Mouse (Mus musculus) MEL (cell line): ENCODE measurements at regions not wholly inside any gene's neighbourhood (a gene's known extent, or its start where the extent isn't known, plus 50 kb on each side); places are given as distances from the start of the nearest gene placed in this dataset.

Experiments
- DNase-seq: peaks from one replicate; pipeline ENCODE4 v3.0.0; 2011; ENCODE audit warnings: low read depth, low spot score
- H3K27ac ChIP-seq: 2 replicates; pipeline ENCODE4 v1.5.1; 2012; ENCODE audit warnings: low read depth, mild to moderate bottlenecking, control low read depth, low read length, moderate library complexity; ENCODE audit not compliant: control insufficient read depth
- H3K27me3 ChIP-seq, 2 experiments: fragments of 150-350 bp in 1 of 2; sonication (generic) in 1 of 2; 2 replicates each; pipeline ENCODE4 v1.6.1; 2012; ENCODE audit warnings: low read length in 2 of 2, mild to moderate bottlenecking in 2 of 2, improper control_type of control experiment in 1 of 2, moderate library complexity in 1 of 2; ENCODE audit not compliant: insufficient read depth in 2 of 2, control insufficient read depth in 1 of 2
- H3K36me3 ChIP-seq, 2 experiments: 2 replicates each; pipeline ENCODE4 v1.6.1; 2012 to 2014; ENCODE audit warnings: low read length in 2 of 2, improper control_type of control experiment in 1 of 2, inconsistent platforms in 1 of 2, mild to moderate bottlenecking in 1 of 2; ENCODE audit not compliant: insufficient read depth in 2 of 2, control insufficient read depth in 1 of 2
- H3K4me1 ChIP-seq, 2 experiments: fragments of 150-350 bp in 1 of 2; sonication (generic) in 1 of 2; 2 replicates each; pipeline ENCODE4 v1.6.1; 2012; ENCODE audit warnings: low read length in 2 of 2, improper control_type of control experiment in 1 of 2, mild to moderate bottlenecking in 1 of 2; ENCODE audit not compliant: insufficient read depth in 2 of 2, control insufficient read depth in 1 of 2
- H3K4me3 ChIP-seq, 2 experiments: fragments of 150-350 bp in 1 of 2; sonication (generic) in 1 of 2; 2 replicates each; pipeline ENCODE4 v1.5.1; 2012; ENCODE audit warnings: low read depth in 2 of 2, low read length in 2 of 2, mild to moderate bottlenecking in 2 of 2, moderate library complexity in 2 of 2, control low read depth in 1 of 2, improper control_type of control experiment in 1 of 2; ENCODE audit not compliant: control insufficient read depth in 1 of 2, insufficient read depth in 1 of 2
- H3K79me2 ChIP-seq: 2 replicates; pipeline ENCODE4 v1.6.1; 2012; ENCODE audit warnings: mild to moderate bottlenecking, low read length, moderate library complexity; ENCODE audit not compliant: control insufficient read depth, poor library complexity, insufficient read depth
- H3K9ac ChIP-seq: 2 replicates; pipeline ENCODE4 v1.6.1; 2012; ENCODE audit warnings: low read depth, mild to moderate bottlenecking, control low read depth, low read length, moderate library complexity; ENCODE audit not compliant: control insufficient read depth, poor library complexity, severe bottlenecking
- H3K9me3 ChIP-seq: fragments of 150-350 bp; sonication (generic); replicated peaks from 2 replicates; pipeline ENCODE4 v1.6.1; 2012; ENCODE audit warnings: mild to moderate bottlenecking, low read length, improper control_type of control experiment, moderate library complexity; ENCODE audit not compliant: insufficient read depth
- CTCF ChIP-seq, 3 experiments: IDR thresholded peaks in 2 of 3; conservative IDR thresholded peaks in 1 of 3; 2 replicates each; pipeline ENCODE4 v1.5.1; 2011 to 2012; ENCODE audit warnings: low read length in 3 of 3, low read depth in 2 of 3, mild to moderate bottlenecking in 2 of 3, improper control_type of control experiment in 1 of 3, inconsistent platforms in 1 of 3, mixed read lengths in 1 of 3, moderate library complexity in 1 of 3; ENCODE audit not compliant: control insufficient read depth in 1 of 3, insufficient read depth in 1 of 3, poor library complexity in 1 of 3, severe bottlenecking in 1 of 3
- ETS1 ChIP-seq: IDR thresholded peaks from 2 replicates; pipeline ENCODE4 v1.6.1; 2012; ENCODE audit warnings: low read depth, mild to moderate bottlenecking, inconsistent platforms, low read length, improper control_type of control experiment, moderate library complexity
- GABPA ChIP-seq: IDR thresholded peaks from 2 replicates; pipeline ENCODE4 v1.6.1; 2012; ENCODE audit warnings: low read depth, mild to moderate bottlenecking, inconsistent platforms, low read length, improper control_type of control experiment, moderate library complexity
- GATA1 ChIP-seq: IDR thresholded peaks from 2 replicates; pipeline ENCODE4 v1.6.1; 2011; ENCODE audit warnings: low read depth, low read length, improper control_type of control experiment
- HCFC1 ChIP-seq: IDR thresholded peaks from 2 replicates; pipeline ENCODE4 v1.6.1; 2012; ENCODE audit warnings: low read depth, mild to moderate bottlenecking, inconsistent platforms, low read length, improper control_type of control experiment, moderate library complexity
- JUND ChIP-seq: IDR thresholded peaks from 2 replicates; pipeline ENCODE4 v1.6.1; 2011; ENCODE audit warnings: low read depth, mild to moderate bottlenecking, improper control_type of control experiment, low read length
- KAT2A ChIP-seq: conservative IDR thresholded peaks from 2 replicates; pipeline ENCODE4 v1.6.1; 2012; ENCODE audit warnings: low read depth, low read length, improper control_type of control experiment, inconsistent platforms
- MAX ChIP-seq: IDR thresholded peaks from 2 replicates; pipeline ENCODE4 v1.6.1; 2011; ENCODE audit warnings: low read length, improper control_type of control experiment
- MAZ ChIP-seq: IDR thresholded peaks from 2 replicates; pipeline ENCODE4 v1.6.1; 2012; ENCODE audit warnings: low read depth, mild to moderate bottlenecking, inconsistent platforms, low read length, improper control_type of control experiment
- MXI1 ChIP-seq: IDR thresholded peaks from 2 replicates; pipeline ENCODE4 v1.6.1; 2011; ENCODE audit warnings: mild to moderate bottlenecking, low read depth, low read length, improper control_type of control experiment
- MYB ChIP-seq: IDR thresholded peaks from 2 replicates; pipeline ENCODE4 v1.6.1; 2011; ENCODE audit warnings: mild to moderate bottlenecking, low read depth, low read length, improper control_type of control experiment
- NRF1 ChIP-seq: IDR thresholded peaks from 2 replicates; pipeline ENCODE4 v1.6.1; 2014; ENCODE audit warnings: low read depth, mild to moderate bottlenecking, inconsistent platforms, low read length, improper control_type of control experiment, moderate library complexity; ENCODE audit not compliant: poor library complexity, insufficient read depth, severe bottlenecking
- POLR2AphosphoS2 ChIP-seq: IDR thresholded peaks from 2 replicates; pipeline ENCODE4 v1.6.1; 2011; ENCODE audit warnings: low read length, improper control_type of control experiment
- POLR2AphosphoS5 ChIP-seq: IDR thresholded peaks from 2 replicates; pipeline ENCODE4 v1.6.1; 2012; ENCODE audit warnings: low read depth, borderline replicate concordance, mild to moderate bottlenecking, inconsistent platforms, low read length, moderate library complexity, mixed read lengths
- RAD21 ChIP-seq: IDR thresholded peaks from 2 replicates; pipeline ENCODE4 v1.6.1; 2011; ENCODE audit warnings: mild to moderate bottlenecking, low read depth, low read length, improper control_type of control experiment
- TAL1 ChIP-seq: IDR thresholded peaks from 2 replicates; pipeline ENCODE4 v1.6.1; 2012; ENCODE audit warnings: mild to moderate bottlenecking, inconsistent platforms, low read length, moderate library complexity, mixed read lengths
- UBTF ChIP-seq: IDR thresholded peaks from 2 replicates; pipeline ENCODE4 v1.6.1; 2012; ENCODE audit warnings: low read depth, mild to moderate bottlenecking, inconsistent platforms, low read length, improper control_type of control experiment, moderate library complexity, borderline replicate concordance; ENCODE audit not compliant: insufficient read depth
- USF1 ChIP-seq: IDR thresholded peaks from 2 replicates; pipeline ENCODE4 v1.6.1; 2014; ENCODE audit warnings: low read depth, mild to moderate bottlenecking, inconsistent platforms, low read length, improper control_type of control experiment, moderate library complexity
- USF2 ChIP-seq, 2 experiments: IDR thresholded peaks; 2 replicates each; pipeline ENCODE4 v1.6.1; 2011 to 2012; ENCODE audit warnings: improper control_type of control experiment in 2 of 2, low read length in 2 of 2, borderline replicate concordance in 1 of 2, inconsistent platforms in 1 of 2, low read depth in 1 of 2, mild to moderate bottlenecking in 1 of 2; ENCODE audit not compliant: insufficient read depth in 1 of 2
- ZC3H11A ChIP-seq: IDR thresholded peaks from 2 replicates; pipeline ENCODE4 v1.6.1; 2012; ENCODE audit warnings: low read depth, mild to moderate bottlenecking, inconsistent platforms, low read length, improper control_type of control experiment
- ZMIZ1 ChIP-seq: IDR thresholded peaks from 2 replicates; pipeline ENCODE4 v1.6.1; 2012; ENCODE audit warnings: low read depth, mild to moderate bottlenecking, inconsistent platforms, low read length, improper control_type of control experiment, moderate library complexity

- Histone ChIP-seq H3K79me2 (no peaks in the 10 kb centered on the region), H3K27me3 (no peaks in the 10 kb centered on the region), H3K4me1 (no peaks in the 10 kb centered on the region), H3K27ac (no peak overlapping the region), H3K9ac (no peak overlapping the region), H3K4me3 (no peak overlapping the region), H3K36me3 (no peaks in the 10 kb centered on the region), H3K9me3 (no peaks in the 10 kb centered on the region)
- DNase-seq = no peak
- TF ChIP-seq GATA1 = no peak
- TF ChIP-seq POLR2AphosphoS2 = no peak
- TF ChIP-seq UBTF = no peak
- TF ChIP-seq CTCF (IDR thresholded peaks at IDR 0.05 in 2 of 3, conservative IDR thresholded peaks at IDR 0.05 in 1 of 3; ENCODE audit: control insufficient read depth in 1 of 3, insufficient read depth in 1 of 3, low read depth in 2 of 3, low read length in 3 of 3, poor library complexity in 1 of 3, severe bottlenecking in 1 of 3) = no peak
- no peak for TF ChIP-seq HCFC1
- TF ChIP-seq TAL1 = no peak
- TF ChIP-seq MYB = no peak
- TF ChIP-seq KAT2A = no peak
Measured at GRCm38 (mm10) chr11:40402249-40402648, 292.8 kb downstream of the Mat2b start.

DNA sequence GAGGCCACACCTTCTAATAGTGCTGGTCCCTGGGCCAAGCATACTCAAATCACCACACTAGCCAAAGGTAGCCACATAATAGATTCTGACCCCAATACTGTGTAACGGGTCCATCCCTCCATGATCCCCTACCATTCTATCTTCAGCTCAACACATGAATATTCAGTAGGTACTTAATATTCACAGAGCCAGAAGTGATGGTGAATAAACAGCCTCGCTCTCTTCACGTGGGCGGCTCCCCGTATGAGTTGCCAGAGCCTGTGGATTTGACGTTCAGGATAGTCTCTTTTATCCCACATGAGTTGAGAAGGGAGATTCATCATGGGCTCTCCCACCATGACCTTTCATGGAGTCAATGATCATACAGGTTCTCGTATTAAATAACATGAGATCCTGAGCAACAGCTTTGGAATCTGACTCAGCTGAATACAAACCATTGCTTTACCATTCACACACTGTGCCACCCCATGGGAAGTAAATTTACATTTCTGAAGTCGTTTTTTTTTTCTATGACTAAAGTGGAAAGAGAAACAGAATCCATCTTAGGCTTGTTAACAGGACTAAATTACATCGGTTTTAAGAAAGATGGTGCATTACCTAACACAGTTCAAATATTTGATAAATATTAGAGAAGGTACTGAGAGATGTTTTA lies 297.4 kb downstream of the Mat2b start:
- Histone ChIP-seq H3K9me3 (no peaks in the 10 kb centered on the region), H3K27me3 (no peaks in the 10 kb centered on the region), H3K9ac (no peak overlapping the region), H3K36me3 (no peaks in the 10 kb centered on the region), H3K4me3 (no peak overlapping the region), H3K4me1 (no peaks in the 10 kb centered on the region), H3K27ac (no peak overlapping the region), H3K79me2 (no peaks in the 10 kb centered on the region)
- TF ChIP-seq ETS1 (no peak), ZMIZ1 (no peak), ZC3H11A (no peak), MAZ (no peak), POLR2AphosphoS5 (no peak), NRF1 (no peak), RAD21 (no peak), GABPA (no peak), USF1 (no peak), CTCF (IDR thresholded peaks at IDR 0.05 in 2 of 3, conservative IDR thresholded peaks at IDR 0.05 in 1 of 3; ENCODE audit: control insufficient read depth in 1 of 3, insufficient read depth in 1 of 3, low read depth in 2 of 3, low read length in 3 of 3, poor library complexity in 1 of 3, severe bottlenecking in 1 of 3) (no peak), JUND (no peak), USF2 (IDR thresholded peaks at IDR 0.05; ENCODE audit: borderline replicate concordance in 1 of 2, insufficient read depth in 1 of 2, low read depth in 1 of 2, low read length in 2 of 2) (no peak), MXI1 (no peak), MAX (no peak)
- no peak for DNase-seq
